Mouse (Mus musculus) MEL (cell line): ENCODE data around the gene Ngly1. TPM values are rescaled to one million over a fixed set of nuclear protein-coding genes. Genes with fewer than 3 reads are reported as not detected.

Experiments used
- DNase-seq: peaks from one replicate; pipeline ENCODE4 v3.0.0; 2011; ENCODE audit warnings: low read depth, low spot score
- H3K27ac ChIP-seq: 2 replicates; pipeline ENCODE4 v1.5.1; 2012; ENCODE audit warnings: low read depth, mild to moderate bottlenecking, control low read depth, low read length, moderate library complexity; ENCODE audit not compliant: control insufficient read depth
- H3K27me3 ChIP-seq, 2 experiments: fragments of 150-350 bp in 1 of 2; sonication (generic) in 1 of 2; 2 replicates each; pipeline ENCODE4 v1.6.1; 2012; ENCODE audit warnings: low read length in 2 of 2, mild to moderate bottlenecking in 2 of 2, improper control_type of control experiment in 1 of 2, moderate library complexity in 1 of 2; ENCODE audit not compliant: insufficient read depth in 2 of 2, control insufficient read depth in 1 of 2
- H3K36me3 ChIP-seq, 2 experiments: 2 replicates each; pipeline ENCODE4 v1.6.1; 2012 to 2014; ENCODE audit warnings: low read length in 2 of 2, improper control_type of control experiment in 1 of 2, inconsistent platforms in 1 of 2, mild to moderate bottlenecking in 1 of 2; ENCODE audit not compliant: insufficient read depth in 2 of 2, control insufficient read depth in 1 of 2
- H3K4me1 ChIP-seq, 2 experiments: fragments of 150-350 bp in 1 of 2; sonication (generic) in 1 of 2; 2 replicates each; pipeline ENCODE4 v1.6.1; 2012; ENCODE audit warnings: low read length in 2 of 2, improper control_type of control experiment in 1 of 2, mild to moderate bottlenecking in 1 of 2; ENCODE audit not compliant: insufficient read depth in 2 of 2, control insufficient read depth in 1 of 2
- H3K4me3 ChIP-seq, 2 experiments: fragments of 150-350 bp in 1 of 2; sonication (generic) in 1 of 2; 2 replicates each; pipeline ENCODE4 v1.5.1; 2012; ENCODE audit warnings: low read depth in 2 of 2, low read length in 2 of 2, mild to moderate bottlenecking in 2 of 2, moderate library complexity in 2 of 2, control low read depth in 1 of 2, improper control_type of control experiment in 1 of 2; ENCODE audit not compliant: control insufficient read depth in 1 of 2, insufficient read depth in 1 of 2
- H3K79me2 ChIP-seq: 2 replicates; pipeline ENCODE4 v1.6.1; 2012; ENCODE audit warnings: mild to moderate bottlenecking, low read length, moderate library complexity; ENCODE audit not compliant: control insufficient read depth, poor library complexity, insufficient read depth
- H3K9ac ChIP-seq: 2 replicates; pipeline ENCODE4 v1.6.1; 2012; ENCODE audit warnings: low read depth, mild to moderate bottlenecking, control low read depth, low read length, moderate library complexity; ENCODE audit not compliant: control insufficient read depth, poor library complexity, severe bottlenecking
- H3K9me3 ChIP-seq: fragments of 150-350 bp; sonication (generic); replicated peaks from 2 replicates; pipeline ENCODE4 v1.6.1; 2012; ENCODE audit warnings: mild to moderate bottlenecking, low read length, improper control_type of control experiment, moderate library complexity; ENCODE audit not compliant: insufficient read depth
- BHLHE40 ChIP-seq: IDR thresholded peaks from 2 replicates; pipeline ENCODE4 v1.6.1; 2012; ENCODE audit warnings: low read depth, mild to moderate bottlenecking, inconsistent platforms, low read length, improper control_type of control experiment, borderline replicate concordance
- CHD1 ChIP-seq: IDR thresholded peaks from 2 replicates; pipeline ENCODE4 v1.6.1; 2012; ENCODE audit warnings: low read depth, mild to moderate bottlenecking, inconsistent platforms, low read length, improper control_type of control experiment
- CHD2 ChIP-seq: IDR thresholded peaks from 2 replicates; pipeline ENCODE4 v1.6.1; 2011; ENCODE audit warnings: low read length, improper control_type of control experiment
- ELF1 ChIP-seq: IDR thresholded peaks from 2 replicates; pipeline ENCODE4 v1.6.1; 2014; ENCODE audit warnings: low read depth, mild to moderate bottlenecking, inconsistent platforms, low read length, improper control_type of control experiment, moderate library complexity
- EP300 ChIP-seq, 2 experiments: IDR thresholded peaks; 2 replicates each; pipeline ENCODE4 v1.6.1; 2011; ENCODE audit warnings: improper control_type of control experiment in 2 of 2, low read length in 2 of 2, low read depth in 1 of 2, mild to moderate bottlenecking in 1 of 2
- GATA1 ChIP-seq: IDR thresholded peaks from 2 replicates; pipeline ENCODE4 v1.6.1; 2011; ENCODE audit warnings: low read depth, low read length, improper control_type of control experiment
- HCFC1 ChIP-seq: IDR thresholded peaks from 2 replicates; pipeline ENCODE4 v1.6.1; 2012; ENCODE audit warnings: low read depth, mild to moderate bottlenecking, inconsistent platforms, low read length, improper control_type of control experiment, moderate library complexity
- KAT2A ChIP-seq: conservative IDR thresholded peaks from 2 replicates; pipeline ENCODE4 v1.6.1; 2012; ENCODE audit warnings: low read depth, low read length, improper control_type of control experiment, inconsistent platforms
- MAFK ChIP-seq: IDR thresholded peaks from 2 replicates; pipeline ENCODE4 v1.6.1; 2011; ENCODE audit warnings: low read depth, mild to moderate bottlenecking, low read length, improper control_type of control experiment, borderline replicate concordance
- MAX ChIP-seq: IDR thresholded peaks from 2 replicates; pipeline ENCODE4 v1.6.1; 2011; ENCODE audit warnings: low read length, improper control_type of control experiment
- MEF2A ChIP-seq: IDR thresholded peaks from 2 replicates; pipeline ENCODE4 v1.6.1; 2014; ENCODE audit warnings: low read depth, mild to moderate bottlenecking, inconsistent platforms, low read length, improper control_type of control experiment; ENCODE audit not compliant: poor library complexity, insufficient replicate concordance, severe bottlenecking; ENCODE audit errors: extremely low read depth
- MYC ChIP-seq: IDR thresholded peaks from 2 replicates; pipeline ENCODE4 v1.6.1; 2011; ENCODE audit warnings: low read depth, mild to moderate bottlenecking, low read length, improper control_type of control experiment, moderate library complexity
- NELFE ChIP-seq: IDR thresholded peaks from 2 replicates; pipeline ENCODE4 v1.6.1; 2011; ENCODE audit warnings: low read depth, low read length, improper control_type of control experiment
- NRF1 ChIP-seq: IDR thresholded peaks from 2 replicates; pipeline ENCODE4 v1.6.1; 2014; ENCODE audit warnings: low read depth, mild to moderate bottlenecking, inconsistent platforms, low read length, improper control_type of control experiment, moderate library complexity; ENCODE audit not compliant: poor library complexity, insufficient read depth, severe bottlenecking
- POLR2AphosphoS2 ChIP-seq: IDR thresholded peaks from 2 replicates; pipeline ENCODE4 v1.6.1; 2011; ENCODE audit warnings: low read length, improper control_type of control experiment
- RCOR1 ChIP-seq: IDR thresholded peaks from 2 replicates; pipeline ENCODE4 v1.6.1; 2012; ENCODE audit warnings: low read depth, mild to moderate bottlenecking, inconsistent platforms, low read length, improper control_type of control experiment
- SIN3A ChIP-seq: IDR thresholded peaks from 2 replicates; pipeline ENCODE4 v1.6.1; 2012; ENCODE audit warnings: low read length, improper control_type of control experiment, inconsistent platforms
- SMC3 ChIP-seq: IDR thresholded peaks from 2 replicates; pipeline ENCODE4 v1.6.1; 2011; ENCODE audit warnings: low read depth, low read length, improper control_type of control experiment
- TBP ChIP-seq: IDR thresholded peaks from 2 replicates; pipeline ENCODE4 v1.8.0; 2011; ENCODE audit warnings: low read depth, low read length, improper control_type of control experiment
- UBTF ChIP-seq: IDR thresholded peaks from 2 replicates; pipeline ENCODE4 v1.6.1; 2012; ENCODE audit warnings: low read depth, mild to moderate bottlenecking, inconsistent platforms, low read length, improper control_type of control experiment, moderate library complexity, borderline replicate concordance; ENCODE audit not compliant: insufficient read depth
- USF2 ChIP-seq, 2 experiments: IDR thresholded peaks; 2 replicates each; pipeline ENCODE4 v1.6.1; 2011 to 2012; ENCODE audit warnings: improper control_type of control experiment in 2 of 2, low read length in 2 of 2, borderline replicate concordance in 1 of 2, inconsistent platforms in 1 of 2, low read depth in 1 of 2, mild to moderate bottlenecking in 1 of 2; ENCODE audit not compliant: insufficient read depth in 1 of 2
- ZC3H11A ChIP-seq: IDR thresholded peaks from 2 replicates; pipeline ENCODE4 v1.6.1; 2012; ENCODE audit warnings: low read depth, mild to moderate bottlenecking, inconsistent platforms, low read length, improper control_type of control experiment
- polyA plus RNA-seq, 2 experiments: library from polyadenylated mRNA; stranded (reverse) in 1 of 2; unstranded in 1 of 2; fragments of >175 nt in 1 of 2; fragments of >200 nt in 1 of 2; gene quantifications; 2 replicates each; pipeline versions ENCODE4 v1.2.1 to v1.2.4; 2012; ENCODE audit warnings: low replicate concordance in 2 of 2, low read depth in 1 of 2; ENCODE audit not compliant: insufficient read length in 2 of 2, insufficient read depth in 1 of 2, missing spikeins in 1 of 2
- total RNA-seq: library from RNA; depleted of rRNA; stranded (reverse); fragments of 300-350 nt; gene quantifications from 2 replicates; pipeline ENCODE4 v1.2.3, GENCODE M21; 2012

Ngly1 gene
- total and polyA plus RNA-seq, 3 experiments = 26.7 to 28.7 TPM; not detected in 1

- H3K36me3 ChIP-seq = no peaks in the 10 kb centered on the region
- TF ChIP-seq RCOR1 (no peak), TBP (no peak), USF2 (IDR thresholded peaks at IDR 0.05; ENCODE audit: borderline replicate concordance in 1 of 2, insufficient read depth in 1 of 2, low read depth in 1 of 2, low read length in 2 of 2) (no peak), POLR2AphosphoS2 (no peak), CHD2 (no peak), NRF1 (no peak), SMC3 (no peak), MEF2A (no peak), NELFE (no peak), GATA1 (no peak), EP300 (IDR thresholded peaks at IDR 0.05; ENCODE audit: low read depth in 1 of 2, low read length in 2 of 2) (no peak), CHD1 (no peak), BHLHE40 (no peak), MYC (no peak), MAFK (no peak), HCFC1 (no peak), KAT2A (no peak), ELF1 (no peak), MAX (no peak)
- no peaks in the 10 kb centered on the region for H3K79me2 ChIP-seq
- H3K4me1 ChIP-seq = peaks cover 0 to 3% of the 10 kb centered on the region in 2 experiments; a peak in 1 of 4 replicates
- no peak overlapping the region for H3K9ac ChIP-seq
- H3K27ac ChIP-seq = no peak overlapping the region
- DNase-seq = no peak
- no peak overlapping the region for H3K4me3 ChIP-seq
- H3K9me3 ChIP-seq = no peaks in the 10 kb centered on the region
- H3K27me3 ChIP-seq = no peaks in the 10 kb centered on the region
Measured at GRCm38 (mm10) chr14:16200220-16200912, 48.7 kb upstream of the Ngly1 start.

- no peaks in the 10 kb centered on the region for H3K27me3 ChIP-seq
- H3K79me2 ChIP-seq = no peaks in the 10 kb centered on the region
- no peak overlapping the region for H3K4me3 ChIP-seq
- no peaks in the 10 kb centered on the region for H3K36me3 ChIP-seq
- no peak for DNase-seq
- no peak for TF ChIP-seq ZC3H11A
- TF ChIP-seq USF2 (IDR thresholded peaks at IDR 0.05; ENCODE audit: borderline replicate concordance in 1 of 2, insufficient read depth in 1 of 2, low read depth in 1 of 2, low read length in 2 of 2) = no peak
- no peak for TF ChIP-seq NELFE
- no peak for TF ChIP-seq UBTF
- no peak for TF ChIP-seq SIN3A
- TF ChIP-seq, all 39 proteins: peak for 0
- Histone ChIP-seq H3K27ac (no peak overlapping the region), H3K9me3 (no peaks in the 10 kb centered on the region), H3K9ac (no peak overlapping the region), H3K4me1 (peaks cover 0 to 3% of the 10 kb centered on the region in 2 experiments; a peak in 1 of 4 replicates)
Measured at GRCm38 (mm10) chr14:16200969-16201638, 48.0 kb upstream of the Ngly1 start.
